Mouse (Mus musculus) yolk sac, embryonic 10.5 days (tissue): Measurements from ENCODE around the gene Kank1.

Experiments
- DNase-seq: peaks from one replicate; pipeline ENCODE4 v3.0.0-alpha.2; 2017; ENCODE audit warnings: low spot score

The Kank1 gene

GRCm38 (mm10) chr19:25236596-25237491 is at the start of gene Kank1:
Gene Kank1 (plus strand): TSS chr19:25236975.
- DNase-seq = peak; percentile 78

DNA sequence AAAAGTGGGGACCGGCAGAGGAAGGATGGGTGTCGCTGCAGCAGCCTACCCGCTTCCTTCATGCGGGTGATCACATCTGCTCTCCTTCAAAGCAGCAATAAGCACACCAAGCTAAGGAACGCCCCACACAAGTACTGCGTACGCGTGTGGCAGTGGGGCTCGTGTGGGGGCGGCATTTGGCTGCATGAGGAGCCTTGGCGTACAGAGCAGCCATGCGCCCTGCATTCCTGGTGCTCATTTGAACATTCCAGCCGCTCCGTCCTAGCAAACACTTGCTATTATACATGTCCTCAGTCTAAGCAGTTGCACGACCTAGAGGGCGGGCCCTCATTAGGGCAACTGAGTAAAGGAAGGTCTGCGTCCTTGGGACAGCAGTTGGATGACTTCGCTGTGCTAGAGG is 49.1 kb upstream of the Kank1 start:
- no peak for DNase-seq

DNA sequence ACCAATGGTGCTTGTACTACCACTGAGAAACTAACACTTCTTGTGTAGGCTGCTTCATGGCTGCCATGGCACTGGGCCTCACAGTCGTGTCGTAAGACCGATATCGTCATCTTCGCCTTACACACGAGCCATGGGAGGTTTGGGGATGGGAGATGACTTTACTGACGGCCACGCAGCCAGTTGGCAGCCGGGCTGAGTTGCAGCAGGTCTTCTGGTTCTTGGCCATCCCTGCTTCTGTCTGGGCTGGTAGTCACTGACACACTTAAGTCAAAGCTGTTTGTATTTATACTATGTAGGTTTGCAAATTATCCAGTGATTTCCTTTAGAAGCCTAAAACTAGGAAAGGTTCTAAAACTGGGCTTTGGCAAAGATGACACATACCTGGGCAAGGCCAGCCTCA is 43.0 kb upstream of the Kank1 start:
- DNase-seq = no peak

GRCm38 (mm10) chr19:25200081-25200860 is 36.5 kb upstream of the Kank1 start:
- DNase-seq = peak; percentile 58

DNA sequence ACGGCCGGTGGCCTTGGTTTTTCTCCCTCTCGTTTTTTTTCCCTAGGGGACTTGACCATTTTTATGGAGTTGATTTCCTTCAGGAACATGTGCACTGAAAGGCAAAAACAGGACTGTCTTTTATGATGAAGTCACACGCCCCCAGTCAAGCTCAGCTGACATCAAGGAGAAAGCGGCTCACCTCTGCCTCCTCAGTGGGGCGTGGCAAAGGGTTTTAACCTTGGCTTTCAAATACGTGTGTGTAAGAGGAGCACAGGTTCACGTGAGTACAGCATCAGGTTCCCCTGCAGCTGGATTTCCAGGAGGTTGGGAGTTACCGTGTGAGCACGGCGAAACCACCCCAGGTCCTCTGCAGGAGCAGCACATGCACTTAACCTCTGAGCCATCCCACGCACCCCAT is 33.7 kb upstream of the Kank1 start:
- no peak for DNase-seq

DNA sequence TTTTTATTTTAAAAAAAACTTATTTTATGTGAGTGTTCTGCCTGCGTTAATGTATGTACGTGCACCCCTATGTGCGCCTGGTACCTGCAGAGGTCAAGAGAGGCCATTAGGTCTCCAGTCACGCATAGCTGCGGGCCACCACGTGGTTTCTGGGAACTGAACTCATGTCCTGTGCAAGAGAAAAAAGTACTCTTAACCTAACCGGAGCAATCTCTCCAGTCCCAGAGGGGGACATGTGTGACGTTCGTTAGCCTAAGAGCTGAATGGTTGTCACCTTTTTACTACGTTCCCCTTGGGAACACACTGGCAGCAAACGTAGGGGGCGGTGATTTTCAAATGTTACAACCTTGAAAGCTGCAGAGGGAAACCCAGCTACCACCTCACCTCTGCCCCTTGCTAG is 29.8 kb upstream of the Kank1 start:
- DNase-seq = no peak

GRCm38 (mm10) chr19:25207731-25208361 is 28.9 kb upstream of the Kank1 start:
- DNase-seq = no peak

GRCm38 (mm10) chr19:25208596-25209110 is 28.1 kb upstream of the Kank1 start:
- DNase-seq = no peak

DNA sequence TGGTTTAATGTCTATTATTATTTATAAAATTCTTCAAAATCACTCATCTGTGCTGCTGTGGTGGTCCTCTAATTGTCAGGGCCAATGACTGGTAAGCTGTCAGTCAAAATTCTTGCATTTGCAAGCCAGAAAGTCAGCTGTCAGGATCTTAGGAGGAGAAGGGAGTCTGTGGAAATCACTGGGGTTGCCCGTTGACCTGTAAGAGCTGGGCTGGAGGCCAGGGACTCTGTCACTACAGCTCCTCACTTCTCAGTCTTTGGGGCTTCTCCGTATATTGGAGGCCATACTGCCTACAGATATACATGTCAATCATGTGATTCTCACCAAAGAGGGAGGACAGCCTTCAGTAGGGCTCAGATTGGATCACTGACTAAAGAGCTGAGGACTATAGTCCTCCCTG is 16.2 kb upstream of the Kank1 start:
- DNase-seq = peak; percentile 22

GRCm38 (mm10) chr19:25221964-25222640 is 14.7 kb upstream of the Kank1 start:
- no peak for DNase-seq

DNA sequence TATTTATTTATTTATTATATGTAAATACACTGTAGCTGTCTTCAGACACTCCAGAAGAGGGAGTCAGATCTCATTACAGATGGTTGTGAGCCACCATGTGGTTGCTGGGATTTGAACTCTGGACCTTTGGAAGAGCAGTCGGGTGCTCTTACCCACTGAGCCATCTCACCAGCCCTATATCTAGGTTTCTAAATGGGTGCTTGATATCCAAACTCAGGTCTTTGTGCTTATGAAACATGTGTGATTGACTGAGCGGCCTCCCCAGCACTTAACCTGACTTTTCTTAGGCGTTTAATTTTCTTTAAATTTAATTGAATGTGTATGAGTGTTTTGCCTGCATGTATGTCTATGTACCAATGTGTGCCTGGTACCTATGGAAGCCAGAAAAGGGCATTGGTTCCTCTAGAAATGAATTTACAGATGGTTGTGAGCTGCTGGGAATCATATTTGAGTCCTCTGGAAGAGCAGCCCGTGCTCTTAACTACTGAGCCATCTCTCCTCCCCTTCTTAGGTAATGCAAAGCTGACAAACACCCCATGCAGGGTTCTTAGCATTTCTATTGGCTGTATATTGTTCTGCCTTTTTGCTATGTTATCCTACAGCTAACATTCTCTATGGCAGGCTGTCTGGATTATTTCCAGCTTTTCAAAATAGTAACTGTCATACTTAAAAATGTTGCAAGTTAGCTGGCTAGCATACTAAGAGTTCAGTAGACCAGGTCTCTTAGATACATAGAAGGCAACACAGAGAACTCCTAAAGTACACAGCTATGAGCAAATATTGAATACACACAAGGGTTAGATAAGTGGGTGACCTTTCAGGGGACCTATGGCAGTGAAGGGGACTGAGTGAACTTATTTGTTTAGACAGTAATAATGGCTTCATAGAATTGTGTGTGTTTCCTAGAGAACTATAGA is 6.5 kb upstream of the Kank1 start:
- no peak for DNase-seq

GRCm38 (mm10) chr19:25230975-25231334 is 5.8 kb upstream of the Kank1 start:
- DNase-seq = no peak

- no peak for DNase-seq
These were observed 4.7 kb upstream of the Kank1 start for GRCm38 (mm10) chr19:25232032-25232431.

- DNase-seq = peak; percentile 41
These were observed 791 bp downstream of the Kank1 start for GRCm38 (mm10) chr19:25237492-25238040.

GRCm38 (mm10) chr19:25238121-25238520 is 1.3 kb downstream of the Kank1 start:
- DNase-seq = no peak

- no peak for DNase-seq
These were observed 6.8 kb downstream of the Kank1 start for GRCm38 (mm10) chr19:25243566-25243965.

GRCm38 (mm10) chr19:25246062-25246461 is 9.3 kb downstream of the Kank1 start:
- DNase-seq = no peak

GRCm38 (mm10) chr19:25247858-25248552 is 11.2 kb downstream of the Kank1 start:
- no peak for DNase-seq

DNA sequence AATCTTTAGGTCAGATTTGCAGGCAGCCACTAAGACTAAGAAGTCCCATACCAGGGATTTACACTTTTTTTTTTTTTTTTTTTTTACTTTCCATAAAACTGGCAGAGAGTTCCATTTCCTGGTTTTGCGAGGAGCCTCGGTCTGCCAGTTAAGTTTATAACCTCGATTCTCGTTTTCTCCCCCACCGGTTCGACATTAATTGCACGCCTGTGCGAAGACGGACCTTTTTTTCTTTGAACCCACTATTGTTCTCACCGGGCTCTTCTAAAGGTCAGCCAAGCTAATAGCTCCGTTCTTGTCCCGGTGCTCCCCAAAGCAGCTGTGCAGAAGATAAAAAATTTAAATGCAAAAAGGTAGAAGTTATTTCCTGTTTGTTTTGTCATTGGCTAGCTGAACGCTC is 12.5 kb downstream of the Kank1 start:
- DNase-seq = no peak

- no peak for DNase-seq
These were observed 14.9 kb downstream of the Kank1 start for GRCm38 (mm10) chr19:25251610-25252140.
